Mouse (Mus musculus) intestine, postnatal 0 days (tissue): ENCODE measurements around the gene M6pr. TPM values are rescaled to one million over a fixed set of nuclear protein-coding genes. Genes with fewer than 3 reads are reported as not detected.

Experiments used
- ATAC-seq: fragments of 200-750 bp; cut with Nextera tagmentation; 2 replicates; pipeline ENCODE4 v1.8.0; 2017; ENCODE audit warnings: mild to moderate bottlenecking, moderate TSS enrichment, moderate library complexity
- H3K27ac ChIP-seq: fragments of 300-500 bp; sonication (generic); 2 replicates; pipeline ENCODE4 v1.5.1; 2014; ENCODE audit warnings: mild to moderate bottlenecking, low read depth, low read length, moderate library complexity
- H3K27me3 ChIP-seq: fragments of 300-500 bp; sonication (generic); replicated peaks from 2 replicates; pipeline ENCODE4 v1.6.1; 2014; ENCODE audit warnings: low read length, mixed read lengths; ENCODE audit not compliant: control insufficient read depth, insufficient read depth
- H3K36me3 ChIP-seq: fragments of 300-500 bp; sonication (generic); 2 replicates; pipeline ENCODE4 v1.6.1; 2014; ENCODE audit warnings: mild to moderate bottlenecking, moderate library complexity; ENCODE audit not compliant: control insufficient read depth, insufficient read depth
- H3K4me1 ChIP-seq: fragments of 300-500 bp; sonication (generic); replicated peaks from 2 replicates; pipeline ENCODE4 v1.6.1; 2014; ENCODE audit warnings: antibody characterized with exemption, low read length, mixed read lengths; ENCODE audit not compliant: control insufficient read depth, insufficient read depth
- H3K4me2 ChIP-seq: fragments of 300-500 bp; sonication (generic); replicated peaks from 2 replicates; pipeline ENCODE4 v1.6.1; 2014; ENCODE audit warnings: low read depth, mild to moderate bottlenecking, moderate library complexity
- H3K4me3 ChIP-seq: fragments of 300-500 bp; sonication (generic); 2 replicates; pipeline ENCODE4 v1.5.1; 2014; ENCODE audit warnings: low read depth, low read length
- H3K9ac ChIP-seq: fragments of 300-500 bp; sonication (generic); 2 replicates; pipeline ENCODE4 v1.6.1; 2014; ENCODE audit warnings: mild to moderate bottlenecking, low read depth, low read length
- H3K9me3 ChIP-seq: fragments of 300-500 bp; sonication (generic); 2 replicates; pipeline ENCODE4 v1.6.1; 2016; ENCODE audit warnings: mixed run types; ENCODE audit not compliant: control insufficient read depth
- CTCF ChIP-seq: sonication (generic); IDR thresholded peaks from 2 replicates; pipeline ENCODE4 v1.5.1; 2016; ENCODE audit warnings: low read depth, mild to moderate bottlenecking, control low read depth, antibody characterized with exemption, moderate library complexity
- WGBS: fragments of 180-500 bp; shearing (Covaris S2); extraction: QIAGEN DNeasy Blood & Tissue Kit; methylation state at CpG from one replicate; pipeline ENCODE4 v1.1.7; 2014; 5-methylcytosine and 5-hydroxymethylcytosine counted together
- polyA plus RNA-seq: library from polyadenylated mRNA; unstranded; fragments of >200 nt; fragmentation: Nextera tagmentation; extraction: Ambion mirVana; gene quantifications from 2 replicates; pipeline ENCODE4 v1.2.1, GENCODE M21; 2015

The M6pr gene
- polyA plus RNA-seq, 1 experiment from 2014 or later = 92.2 TPM

DNA sequence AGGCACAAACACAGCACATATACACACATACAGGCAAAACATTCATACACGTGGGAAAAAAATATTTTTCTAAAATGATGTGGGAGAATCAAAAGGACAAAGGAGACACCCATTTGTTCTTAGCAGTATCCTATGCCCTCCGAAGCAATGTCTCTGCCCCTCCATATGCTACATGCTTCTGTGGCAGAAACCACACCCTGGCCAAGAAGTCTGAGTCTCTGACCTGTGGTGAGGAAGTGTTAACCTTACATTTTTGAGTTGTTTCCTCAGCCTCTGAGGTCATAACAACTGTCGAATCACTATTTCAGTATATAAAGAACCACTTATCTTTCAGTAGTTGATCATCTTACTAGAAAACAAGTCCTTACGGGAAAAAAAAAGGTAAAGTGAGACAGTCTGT, 5.9 kb upstream of the M6pr start:
- H3K9ac ChIP-seq = no peak overlapping the region
- H3K36me3 ChIP-seq = no peaks in the 10 kb centered on the region
- ATAC-seq = no peak
- no peaks in the 10 kb centered on the region for H3K4me1 ChIP-seq
- no peak for TF ChIP-seq CTCF
- no peaks in the 10 kb centered on the region for H3K27me3 ChIP-seq
- H3K9me3 ChIP-seq = no peaks in the 10 kb centered on the region
- no peak overlapping the region for H3K27ac ChIP-seq
- H3K4me3 ChIP-seq = no peak overlapping the region
- no peak overlapping the region for H3K4me2 ChIP-seq
- 75% methylated on average over 4 of the region's 4 CpGs for WGBS

- no peaks in the 10 kb centered on the region for H3K36me3 ChIP-seq
- no peak for ATAC-seq
- no peaks in the 10 kb centered on the region for H3K9me3 ChIP-seq
Observed at GRCm38 (mm10) chr6:122303526-122303925, 5.0 kb upstream of the M6pr start.

GRCm38 (mm10) chr6:122304355-122304754, 4.2 kb upstream of the M6pr start:
- peak; percentile 86 for TF ChIP-seq CTCF
- Histone ChIP-seq H3K4me1 (no peaks in the 10 kb centered on the region), H3K27me3 (no peaks in the 10 kb centered on the region), H3K9ac (no peak overlapping the region), H3K4me2 (no peak overlapping the region), H3K27ac (no peak overlapping the region), H3K9me3 (no peaks in the 10 kb centered on the region), H3K36me3 (no peaks in the 10 kb centered on the region), H3K4me3 (no peak overlapping the region)
- ATAC-seq = no peak
- 29% methylated on average over 6 of the region's 6 CpGs for WGBS

More at GRCm38 (mm10) chr6:122303526-122303925, 5.0 kb upstream of the M6pr start:
- no peak overlapping the region for H3K4me2 ChIP-seq
- H3K27me3 ChIP-seq = no peaks in the 10 kb centered on the region
- TF ChIP-seq CTCF = no peak
- no peak overlapping the region for H3K4me3 ChIP-seq
- H3K4me1 ChIP-seq = no peaks in the 10 kb centered on the region
- WGBS = 77% methylated on average over 9 of the region's 9 CpGs
- H3K9ac ChIP-seq = no peak overlapping the region
- no peak overlapping the region for H3K27ac ChIP-seq

DNA sequence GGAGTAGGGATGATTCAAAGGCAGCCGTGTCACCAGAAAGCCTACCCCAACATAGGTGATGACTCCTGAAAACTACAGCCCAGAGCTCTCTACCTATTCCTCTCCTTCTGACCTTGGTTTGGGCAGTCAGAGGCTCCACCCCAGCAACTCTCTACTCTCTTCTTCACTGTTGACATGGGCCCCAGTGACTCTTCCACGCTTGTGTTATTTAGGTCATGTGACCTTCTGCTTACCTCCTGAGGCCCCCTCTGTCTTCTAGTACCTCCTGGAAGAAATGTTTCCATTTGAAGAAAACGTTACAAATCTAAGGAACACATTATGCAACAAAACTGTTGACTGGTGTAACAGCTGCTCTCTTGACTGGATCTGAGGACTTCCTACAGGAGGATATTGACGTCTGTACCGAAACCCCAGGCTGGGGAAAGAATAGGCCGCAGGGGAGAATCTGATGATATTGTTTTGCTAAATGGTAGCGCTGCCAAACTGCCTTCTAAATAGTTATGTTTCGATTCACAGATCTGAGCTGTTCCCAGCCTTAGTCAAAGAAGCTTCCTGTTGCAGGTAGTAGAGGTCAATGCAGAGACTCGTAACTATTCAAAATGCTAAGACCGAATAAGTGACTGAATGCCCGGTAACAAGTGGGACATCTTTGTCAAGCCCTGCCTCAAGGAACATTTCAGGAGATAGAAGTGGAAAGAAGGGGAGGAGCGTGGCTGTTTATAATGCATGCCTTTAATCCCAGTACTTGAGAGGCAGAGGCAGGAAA, 3.5 kb upstream of the M6pr start:
- TF ChIP-seq CTCF = no peak
- ATAC-seq = no peak
- Histone ChIP-seq H3K36me3 (no peaks in the 10 kb centered on the region), H3K27ac (no peak overlapping the region), H3K9ac (no peak overlapping the region), H3K9me3 (no peaks in the 10 kb centered on the region), H3K4me1 (no peaks in the 10 kb centered on the region), H3K4me2 (no peak overlapping the region), H3K4me3 (no peak overlapping the region), H3K27me3 (no peaks in the 10 kb centered on the region)
- WGBS = 78% methylated on average over 12 of the region's 12 CpGs

DNA sequence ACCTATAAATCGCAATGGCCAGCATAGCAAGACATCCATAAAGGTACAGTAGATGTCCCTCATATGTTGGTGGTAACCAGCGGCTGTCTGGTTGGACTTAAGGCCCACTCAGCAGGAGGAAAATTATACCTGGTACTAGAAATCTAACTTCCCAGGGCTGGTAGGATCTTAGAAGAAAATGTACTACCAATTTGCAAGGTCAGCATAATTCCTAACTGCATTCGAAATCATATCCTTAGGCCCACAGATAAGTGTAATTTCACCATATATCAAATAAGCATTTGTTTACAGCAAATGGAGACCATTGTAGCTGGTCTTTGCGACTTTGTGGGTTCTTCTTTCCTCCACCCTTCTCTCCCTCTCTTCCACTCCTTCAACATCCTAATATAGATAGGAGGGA, 1.8 kb upstream of the M6pr start:
- no peak for TF ChIP-seq CTCF
- H3K9ac ChIP-seq = no peak overlapping the region
- no peak overlapping the region for H3K4me3 ChIP-seq
- H3K27me3 ChIP-seq = no peaks in the 10 kb centered on the region
- H3K36me3 ChIP-seq = no peaks in the 10 kb centered on the region
- H3K4me1 ChIP-seq = 0 out of 2 replicates have a peak, but pooled peaks cover 8% of the 10 kb centered on the region
- H3K27ac ChIP-seq = no peak overlapping the region
- no peaks in the 10 kb centered on the region for H3K9me3 ChIP-seq
- WGBS = 88% methylated on average over 4 of the region's 4 CpGs
- no peak overlapping the region for H3K4me2 ChIP-seq
- no peak for ATAC-seq

GRCm38 (mm10) chr6:122308136-122308504, 400 bp upstream of the M6pr start:
- 60% methylated on average over 6 of the region's 6 CpGs for WGBS
- 0 out of 2 replicates have a peak, but pooled peaks cover 8% of the 10 kb centered on the region for H3K4me1 ChIP-seq
- H3K9ac ChIP-seq = no peak overlapping the region
- no peak for TF ChIP-seq CTCF
- ATAC-seq = peak; percentile 0; the same call in 1 of the 2 replicates
- H3K36me3 ChIP-seq = peaks cover under 1% of the 10 kb centered on the region; the same call in 1 of the 2 replicates
- no peak overlapping the region for H3K27ac ChIP-seq
- no peak overlapping the region for H3K4me2 ChIP-seq
- no peak overlapping the region for H3K4me3 ChIP-seq
- H3K27me3 ChIP-seq = no peaks in the 10 kb centered on the region
- H3K9me3 ChIP-seq = no peaks in the 10 kb centered on the region
